ENCODE assay signal across 8 mouse cellular contexts in the genomic region with DNA sequence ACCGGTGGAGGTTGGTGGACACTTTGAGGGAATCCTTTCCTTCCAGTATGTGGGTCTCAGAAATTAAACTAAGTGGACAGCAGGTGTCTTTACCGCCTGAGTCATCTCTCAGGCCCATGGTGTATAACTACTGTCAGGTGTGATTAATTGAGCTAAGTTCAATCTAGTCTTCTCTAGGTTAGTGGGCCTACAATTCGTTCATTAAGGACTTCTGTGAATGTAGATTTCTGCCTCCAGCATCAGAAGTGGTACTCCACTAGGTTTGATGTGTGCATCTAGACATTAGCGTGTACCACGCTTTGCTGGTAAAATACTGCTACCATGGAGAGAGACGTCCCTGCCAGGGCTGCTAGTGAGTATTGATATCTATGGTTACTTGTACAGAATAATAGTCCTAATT. TPM values are rescaled to one million over a fixed set of nuclear protein-coding genes. Genes with fewer than 3 reads are reported as not detected.
DNase-seq lines count a peak whose midpoint lies in the region; ATAC-seq and TF ChIP-seq lines count a peak whose summit lies in the region.

No protein-coding gene starts in this region.

- 55% methylated on average over 6 of the region's 6 CpGs for WGBS in forebrain, embryonic 12.5 days
- WGBS in liver, embryonic 13.5 days (ENCODE audit: insufficient replicate concordance) = 42% methylated on average over 6 of the region's 6 CpGs

- H3K4me3 ChIP-seq in gastrocnemius, adult 2 months = peak overlapping the region; percentile 84
- H3K4me3 ChIP-seq in forebrain, embryonic 12.5 days (replicated peaks) = peak overlapping the region; percentile 65
- peak overlapping the region; percentile 75 for H3K4me3 ChIP-seq in liver, embryonic 13.5 days (replicated peaks)

- peak overlapping the region; percentile 76 for H3K4me2 ChIP-seq in forebrain, embryonic 12.5 days
- peak overlapping the region; percentile 79 for H3K4me2 ChIP-seq in liver, embryonic 13.5 days

- H3K4me1 ChIP-seq in forebrain, embryonic 12.5 days = peaks cover 3% of the 10 kb centered on the region; the same call in 1 of the 2 replicates
- H3K4me1 ChIP-seq in liver, embryonic 13.5 days (replicated peaks) = peaks cover 13% of the 10 kb centered on the region

- no peaks in the 10 kb centered on the region for H3K9me3 ChIP-seq in forebrain, embryonic 12.5 days
- H3K9me3 ChIP-seq in liver, embryonic 13.5 days (replicated peaks) = no peaks in the 10 kb centered on the region

- H3K36me3 ChIP-seq in forebrain, embryonic 12.5 days (replicated peaks) = no peaks in the 10 kb centered on the region; the same call in 1 of the 2 replicates
- peaks cover 15% of the 10 kb centered on the region for H3K36me3 ChIP-seq in liver, embryonic 13.5 days

- ATAC-seq in forebrain, embryonic 12.5 days (ENCODE audit: low FRiP score) = no peak
- no peak for ATAC-seq in liver, embryonic 13.5 days (ENCODE audit: low read depth)

- intact Hi-C loops in gastrocnemius, adult 2 months (cut with DNase I) = loop anchor here (5.0 kb wide), 1 partner anchor 130 kb away; the partner anchor contains the start of gene Crybg3

- peak overlapping the region; percentile 59 for H3K9ac ChIP-seq in forebrain, embryonic 12.5 days
- H3K9ac ChIP-seq in liver, embryonic 13.5 days = peak overlapping the region; percentile 75

- H3K27ac ChIP-seq in gastrocnemius, adult 2 months = peak overlapping the region; percentile 93
- H3K27ac ChIP-seq in forebrain, embryonic 12.5 days = no peak overlapping the region
- H3K27ac ChIP-seq in liver, embryonic 13.5 days = peak overlapping the region; percentile 68; the same call in 1 of the 2 replicates

- no peak for TF ChIP-seq CTCF in gastrocnemius, adult 2 months (IDR thresholded peaks at IDR 0.05)

- DNase-seq in gastrocnemius, adult 2 months = no peak
- no peak for DNase-seq in gastrocnemius, postnatal 25 days
- DNase-seq in A20 (ENCODE audit: low read depth, low spot score) = peak; percentile 54
- DNase-seq in liver, embryonic 13.5 days = no peak
- no peak for DNase-seq in Muller cell, postnatal 12 days (ENCODE audit: inconsistent ontology term)
- DNase-seq in ovary, postnatal 14 days (ENCODE audit: low spot score) = no peak
- DNase-seq in lung, postnatal 36 days = no peak

- H3K27me3 ChIP-seq in forebrain, embryonic 12.5 days = no peaks in the 10 kb centered on the region
- no peaks in the 10 kb centered on the region for H3K27me3 ChIP-seq in liver, embryonic 13.5 days

RNA-seq across cellular contexts. Expression of gene Riox2, which starts 1.0 kb away (rescaled TPM):
- total RNA-seq in gastrocnemius, adult 2 months (2021) = 10 to 100 TPM; 11.6 to 15.2 TPM
- total RNA-seq in gastrocnemius, postnatal 25 days (2021) = 10 to 100 TPM; 15.2 to 16.3 TPM
- polyA plus RNA-seq in forebrain, embryonic 12.5 days (2016; fragmentation: Nextera tagmentation; extraction: Ambion mirVana) = 23.7 and 24.3 TPM in 2 replicates
- polyA plus RNA-seq in liver, embryonic 13.5 days (2015; fragmentation: Nextera tagmentation; extraction: Ambion mirVana) = 23.0 and 25.3 TPM in 2 replicates
